Mouse (Mus musculus): Measurements from ENCODE around the gene Dysf. TPM values are rescaled to one million over a fixed set of nuclear protein-coding genes. Genes with fewer than 3 reads are reported as not detected.

Dysf gene
- polyA plus RNA-seq, 1 experiment from 2014 or later: 15.3 TPM

DNA sequence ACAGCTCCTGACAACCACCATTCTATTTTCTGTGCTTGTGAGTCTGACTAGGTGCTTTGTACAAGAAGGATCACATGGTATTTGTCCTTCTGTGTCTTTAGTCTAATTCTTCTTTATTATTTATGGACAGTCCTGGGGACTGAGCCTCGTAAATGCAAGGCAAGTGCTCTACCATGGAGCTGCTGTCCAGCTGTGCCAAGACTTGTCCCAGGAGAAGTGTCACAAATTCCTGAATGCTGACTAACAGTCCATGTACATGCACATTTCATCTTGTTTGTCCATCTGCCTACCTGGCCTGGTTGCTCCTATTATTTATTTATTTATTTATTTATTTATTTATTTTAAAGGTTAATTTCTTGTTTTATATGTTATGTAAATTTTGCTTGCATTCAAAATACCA, 47.2 kb downstream of the Dysf start:
- no peaks in the 10 kb centered on the region for H3K9me3 ChIP-seq (replicated peaks)
- no peak for ATAC-seq (replicated peaks; ENCODE audit: low FRiP score)
- no peak overlapping the region for H3K4me3 ChIP-seq (replicated peaks)
- no peaks in the 10 kb centered on the region for H3K27me3 ChIP-seq
- H3K36me3 ChIP-seq: no peaks in the 10 kb centered on the region
- no peak overlapping the region for H3K9ac ChIP-seq
- WGBS: 37% methylated on average over 1 of the region's 1 CpGs
- H3K27ac ChIP-seq: no peak overlapping the region
- no peak overlapping the region for H3K4me2 ChIP-seq
- H3K4me1 ChIP-seq: peaks cover 6% of the 10 kb centered on the region

DNA sequence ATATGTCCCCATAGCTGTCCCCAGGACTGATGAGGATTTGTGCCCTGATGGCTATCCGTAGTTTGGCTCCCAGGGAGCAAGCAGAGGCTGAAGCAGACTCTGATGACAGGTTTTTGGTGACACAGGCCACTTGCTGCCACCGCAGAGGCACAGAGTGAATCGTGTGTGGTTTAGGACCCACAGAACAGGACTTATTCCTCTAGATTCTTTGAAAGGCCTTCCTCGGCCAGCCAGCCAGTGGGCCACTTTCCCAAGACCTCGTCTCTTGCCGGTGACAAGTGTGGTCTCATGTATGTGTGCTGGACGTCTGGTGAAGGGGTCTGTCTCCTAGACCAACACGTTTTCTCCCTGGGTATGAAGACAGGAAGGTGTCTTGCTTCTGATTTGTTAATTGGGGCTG, 48.8 kb downstream of the Dysf start:
- H3K4me2 ChIP-seq: no peak overlapping the region
- no peaks in the 10 kb centered on the region for H3K4me1 ChIP-seq
- WGBS: 81% methylated on average over 8 of the region's 8 CpGs
- H3K4me3 ChIP-seq (replicated peaks): no peak overlapping the region
- no peaks in the 10 kb centered on the region for H3K9me3 ChIP-seq (replicated peaks)
- no peaks in the 10 kb centered on the region for H3K36me3 ChIP-seq
- ATAC-seq (replicated peaks; ENCODE audit: low FRiP score): no peak
- H3K27me3 ChIP-seq: no peaks in the 10 kb centered on the region
- H3K27ac ChIP-seq: no peak overlapping the region
- no peak overlapping the region for H3K9ac ChIP-seq

DNA sequence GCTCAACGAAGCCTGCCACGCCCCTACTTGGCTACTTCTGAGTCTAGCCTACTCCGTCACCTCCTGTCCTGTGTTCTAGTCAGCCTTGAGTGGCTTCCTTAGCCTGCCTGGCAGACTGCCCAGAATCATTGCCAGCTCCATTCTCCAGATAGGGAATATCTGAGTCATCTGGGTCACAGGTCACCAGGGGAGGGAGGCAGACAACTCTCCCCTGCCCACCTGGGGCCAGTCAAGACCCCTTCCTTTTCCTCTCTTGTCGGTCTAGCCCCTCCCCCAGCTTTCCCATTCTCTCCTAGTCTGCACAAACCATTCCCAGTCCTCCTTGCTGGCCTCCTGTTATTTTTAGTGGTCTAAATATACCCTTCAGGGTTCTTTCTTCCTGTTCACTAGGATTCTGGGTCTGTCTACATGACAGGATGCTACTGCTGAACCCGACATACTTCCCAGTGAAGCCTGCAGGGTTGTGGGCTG, 50.3 kb downstream of the Dysf start:
- H3K9me3 ChIP-seq (replicated peaks): no peaks in the 10 kb centered on the region
- no peak overlapping the region for H3K4me2 ChIP-seq
- H3K4me3 ChIP-seq (replicated peaks): no peak overlapping the region
- no peaks in the 10 kb centered on the region for H3K27me3 ChIP-seq
- H3K27ac ChIP-seq: peak overlapping the region; percentile 54; the same call in 1 of the 2 replicates
- H3K4me1 ChIP-seq: no peaks in the 10 kb centered on the region
- no peaks in the 10 kb centered on the region for H3K36me3 ChIP-seq
- H3K9ac ChIP-seq: no peak overlapping the region
- WGBS: 55% methylated on average over 5 of the region's 5 CpGs
- ATAC-seq (replicated peaks; ENCODE audit: low FRiP score): peak; percentile 59; the same call in 1 of the 2 replicates

DNA sequence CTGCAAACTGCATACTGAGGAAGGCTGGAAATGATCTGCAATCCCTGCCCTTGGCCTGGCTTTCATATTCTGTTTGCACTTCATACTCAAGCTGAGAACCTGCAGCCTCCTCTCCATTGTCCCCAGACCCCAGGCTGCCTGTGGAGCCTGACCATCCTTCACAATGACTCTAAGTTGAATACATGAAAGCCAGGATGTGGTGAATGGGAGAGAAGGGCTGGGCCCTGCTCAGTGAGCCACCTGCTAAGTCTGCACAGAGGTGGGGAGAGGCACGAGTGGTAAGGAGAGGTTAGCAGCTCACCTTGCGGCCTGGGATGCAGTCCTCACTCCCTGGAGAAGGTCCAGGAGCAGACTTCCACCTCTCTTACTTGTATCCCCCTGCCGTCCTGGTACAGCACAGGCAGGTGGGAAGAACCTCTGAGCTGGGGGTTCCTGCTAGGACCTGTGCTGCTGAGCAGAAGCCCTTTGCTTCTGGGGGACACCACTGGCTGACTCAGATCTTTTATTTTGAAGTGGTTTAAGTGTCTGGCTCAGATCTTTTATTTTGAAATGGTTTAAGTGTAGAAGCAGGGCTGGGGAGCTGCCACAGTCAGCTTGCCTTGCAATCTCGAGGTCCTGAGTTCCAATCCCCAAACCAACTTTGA, 51.5 kb downstream of the Dysf start:
- 56% methylated on average over 4 of the region's 4 CpGs for WGBS
- Histone ChIP-seq H3K4me1 (no peaks in the 10 kb centered on the region), H3K27ac (0 out of 2 replicates have a peak overlapping the region, but pooled peaks have one; percentile 39), H3K4me2 (no peak overlapping the region), H3K27me3 (no peaks in the 10 kb centered on the region), H3K9ac (no peak overlapping the region), H3K9me3 (replicated peaks) (no peaks in the 10 kb centered on the region), H3K36me3 (no peaks in the 10 kb centered on the region), H3K4me3 (replicated peaks) (no peak overlapping the region)
- no peak for ATAC-seq (replicated peaks; ENCODE audit: low FRiP score)

DNA sequence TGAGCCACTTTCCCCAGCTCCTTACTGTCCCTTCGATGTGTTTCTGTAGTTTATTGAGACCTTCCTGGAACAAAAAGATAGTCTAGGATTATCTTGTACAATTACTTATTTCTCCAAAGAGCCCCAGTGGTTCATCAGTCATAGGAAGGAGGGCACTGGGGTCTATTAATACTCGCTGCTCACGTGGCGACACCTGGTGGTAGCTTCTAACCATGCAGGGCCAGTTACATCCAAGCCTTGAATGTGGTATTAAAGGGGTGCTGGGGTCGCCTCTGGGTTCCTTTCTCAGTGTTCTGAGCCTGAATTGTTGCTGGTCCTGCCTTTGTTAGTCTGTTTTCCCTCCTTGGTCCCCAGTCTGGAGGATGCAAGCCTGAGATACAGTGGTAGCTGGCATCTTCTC, 52.9 kb downstream of the Dysf start:
- no peak for ATAC-seq (replicated peaks; ENCODE audit: low FRiP score)
- H3K4me3 ChIP-seq (replicated peaks): no peak overlapping the region
- no peak overlapping the region for H3K27ac ChIP-seq
- H3K4me1 ChIP-seq: no peaks in the 10 kb centered on the region
- H3K9ac ChIP-seq: no peak overlapping the region
- no peaks in the 10 kb centered on the region for H3K36me3 ChIP-seq
- no peaks in the 10 kb centered on the region for H3K9me3 ChIP-seq (replicated peaks)
- H3K27me3 ChIP-seq: no peaks in the 10 kb centered on the region
- no peak overlapping the region for H3K4me2 ChIP-seq
- WGBS: 6% methylated on average over 5 of the region's 5 CpGs

DNA sequence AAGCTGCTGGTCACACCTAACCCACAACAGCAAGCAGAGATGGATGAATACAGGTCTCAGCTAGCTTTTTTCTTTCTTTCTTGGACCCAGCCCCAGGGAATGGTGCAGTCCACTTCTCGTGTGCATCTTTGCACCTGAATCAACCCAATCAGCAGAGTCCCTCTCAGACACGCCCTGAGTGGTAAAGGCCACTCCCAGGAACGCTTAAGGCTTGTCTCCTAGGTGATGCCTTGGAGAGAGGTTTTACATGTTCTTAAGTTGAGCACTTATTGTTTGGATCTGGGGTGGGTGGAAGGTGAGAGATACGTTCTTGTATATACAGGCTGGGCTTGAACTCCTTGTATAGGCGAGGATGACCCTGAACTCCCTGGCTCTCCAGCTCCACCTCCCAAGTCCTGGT, 54.2 kb downstream of the Dysf start:
- Histone ChIP-seq H3K9ac (no peak overlapping the region), H3K4me3 (replicated peaks) (no peak overlapping the region), H3K27ac (no peak overlapping the region), H3K9me3 (replicated peaks) (no peaks in the 10 kb centered on the region), H3K36me3 (no peaks in the 10 kb centered on the region), H3K27me3 (no peaks in the 10 kb centered on the region), H3K4me1 (no peaks in the 10 kb centered on the region), H3K4me2 (no peak overlapping the region)
- no peak for ATAC-seq (replicated peaks; ENCODE audit: low FRiP score)
- 73% methylated on average over 5 of the region's 5 CpGs for WGBS

DNA sequence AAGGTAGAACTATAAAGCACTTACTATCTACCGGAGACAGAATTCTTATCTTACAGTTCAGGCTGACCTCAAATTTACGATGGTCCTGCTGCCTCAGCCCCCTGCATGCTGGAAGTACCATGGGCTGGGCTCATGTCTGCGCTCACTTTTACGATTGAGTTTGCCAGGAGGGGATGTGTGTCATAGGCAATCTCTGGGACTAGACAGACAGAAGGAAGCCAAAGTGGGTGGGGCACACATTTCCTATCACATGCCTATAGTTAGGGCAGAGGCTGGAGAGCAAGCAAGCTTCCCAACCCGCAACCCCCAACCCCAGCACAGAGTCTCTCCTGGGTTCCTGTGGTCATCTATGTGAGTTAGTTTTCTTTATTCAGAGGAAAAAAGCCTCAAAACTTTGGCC, 59.8 kb downstream of the Dysf start:
- Histone ChIP-seq H3K4me2 (no peak overlapping the region), H3K4me1 (no peaks in the 10 kb centered on the region), H3K9ac (no peak overlapping the region), H3K4me3 (replicated peaks) (no peak overlapping the region), H3K27ac (no peak overlapping the region), H3K27me3 (no peaks in the 10 kb centered on the region), H3K36me3 (no peaks in the 10 kb centered on the region), H3K9me3 (replicated peaks) (no peaks in the 10 kb centered on the region)
- WGBS: 58% methylated on average over 5 of the region's 5 CpGs
- no peak for ATAC-seq (replicated peaks; ENCODE audit: low FRiP score)

DNA sequence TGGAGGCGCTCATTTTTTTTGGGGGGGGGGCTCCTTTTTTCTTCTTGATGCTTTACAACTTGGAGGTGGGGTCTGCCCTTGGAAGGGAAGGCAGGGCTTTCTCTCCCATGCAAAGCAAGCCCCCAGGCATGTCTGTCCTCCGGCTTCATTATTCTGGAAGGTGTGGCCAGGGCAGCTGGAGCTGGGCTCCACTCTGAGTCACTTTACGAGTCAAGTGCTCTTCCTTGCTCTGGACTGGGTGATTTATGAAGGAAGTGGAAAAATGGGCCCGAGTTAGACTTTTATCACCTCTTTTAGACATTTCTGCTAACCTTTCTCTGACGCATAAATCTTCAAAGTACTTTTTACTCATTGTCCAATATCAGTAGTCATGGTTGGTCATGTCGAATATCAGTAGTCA, 61.9 kb downstream of the Dysf start:
- H3K36me3 ChIP-seq: no peaks in the 10 kb centered on the region
- no peak overlapping the region for H3K27ac ChIP-seq
- H3K9ac ChIP-seq: no peak overlapping the region
- no peak overlapping the region for H3K4me3 ChIP-seq (replicated peaks)
- no peak overlapping the region for H3K4me2 ChIP-seq
- H3K4me1 ChIP-seq: no peaks in the 10 kb centered on the region
- WGBS: 54% methylated on average over 6 of the region's 6 CpGs
- H3K9me3 ChIP-seq (replicated peaks): no peaks in the 10 kb centered on the region
- H3K27me3 ChIP-seq: no peaks in the 10 kb centered on the region
- no peak for ATAC-seq (replicated peaks; ENCODE audit: low FRiP score)

DNA sequence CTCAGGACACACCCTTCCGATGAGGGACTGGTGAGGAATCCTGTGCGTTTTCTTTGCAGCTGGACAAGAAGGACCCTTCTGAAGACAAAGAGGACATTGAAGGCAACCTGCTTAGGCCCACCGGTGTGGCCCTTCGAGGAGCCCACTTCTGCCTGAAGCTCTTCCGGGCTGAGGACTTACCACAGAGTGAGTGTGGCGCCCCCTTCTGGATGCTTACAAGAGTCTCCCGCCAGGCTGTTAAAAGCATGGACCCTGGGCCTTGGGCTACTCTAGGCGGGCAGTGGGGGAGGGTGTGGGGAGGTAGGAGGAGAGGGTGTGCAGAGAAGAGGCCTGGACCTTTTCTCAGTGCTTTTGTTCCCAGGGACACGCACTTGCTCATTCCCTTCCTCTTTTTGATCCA, 64.2 kb downstream of the Dysf start:
- H3K36me3 ChIP-seq: no peaks in the 10 kb centered on the region
- no peaks in the 10 kb centered on the region for H3K9me3 ChIP-seq (replicated peaks)
- no peak overlapping the region for H3K9ac ChIP-seq
- H3K4me2 ChIP-seq: no peak overlapping the region
- no peaks in the 10 kb centered on the region for H3K4me1 ChIP-seq
- WGBS: 70% methylated on average over 9 of the region's 9 CpGs
- H3K4me3 ChIP-seq (replicated peaks): no peak overlapping the region
- ATAC-seq (replicated peaks; ENCODE audit: low FRiP score): no peak
- no peaks in the 10 kb centered on the region for H3K27me3 ChIP-seq
- H3K27ac ChIP-seq: no peak overlapping the region

DNA sequence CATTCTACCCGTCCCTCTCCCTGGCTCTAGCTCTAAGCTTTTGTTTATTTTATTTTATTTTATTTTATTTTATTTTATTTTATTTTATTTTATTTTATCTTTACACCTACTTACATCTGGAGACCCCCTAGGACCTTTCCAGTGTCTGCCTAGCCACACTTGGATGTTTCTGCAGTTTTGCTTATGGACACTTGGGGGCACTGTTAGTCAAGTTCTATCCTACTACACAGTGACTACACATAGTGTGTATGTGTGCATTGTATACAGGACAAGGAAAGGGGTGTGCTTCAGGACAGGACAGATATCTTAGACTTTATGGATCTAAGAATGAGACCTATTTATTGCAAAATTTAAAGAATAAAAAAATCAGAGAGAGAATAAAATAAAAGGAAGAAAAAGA, 69.8 kb downstream of the Dysf start:
- Histone ChIP-seq H3K9ac (no peak overlapping the region), H3K9me3 (replicated peaks) (no peaks in the 10 kb centered on the region), H3K36me3 (no peaks in the 10 kb centered on the region), H3K4me2 (no peak overlapping the region), H3K4me3 (replicated peaks) (no peak overlapping the region), H3K4me1 (no peaks in the 10 kb centered on the region), H3K27me3 (no peaks in the 10 kb centered on the region), H3K27ac (no peak overlapping the region)
- 26% methylated on average over 1 of the region's 1 CpGs for WGBS
- ATAC-seq (replicated peaks; ENCODE audit: low FRiP score): no peak

DNA sequence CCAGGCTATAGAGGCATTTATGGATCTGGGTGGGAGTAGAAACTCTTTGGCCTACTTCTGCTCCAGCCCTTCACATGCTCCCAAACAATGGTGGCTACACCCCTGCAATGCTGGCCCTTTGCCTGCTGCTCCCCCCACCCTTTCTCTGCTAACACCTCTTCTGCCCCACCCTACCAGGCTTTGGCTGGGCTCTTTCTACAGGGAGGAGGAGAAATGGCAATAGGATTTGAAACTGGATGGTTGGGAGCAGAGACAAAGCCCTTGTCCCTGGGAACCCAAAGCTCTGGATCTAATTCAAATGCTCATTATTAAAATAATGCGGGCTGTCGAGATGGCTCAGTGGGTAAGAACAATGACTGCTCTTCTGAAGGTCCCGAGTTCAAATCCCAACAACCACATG, 72.2 kb downstream of the Dysf start:
- Histone ChIP-seq H3K4me1 (no peaks in the 10 kb centered on the region), H3K36me3 (no peaks in the 10 kb centered on the region), H3K9ac (no peak overlapping the region), H3K27me3 (no peaks in the 10 kb centered on the region), H3K9me3 (replicated peaks) (no peaks in the 10 kb centered on the region), H3K4me3 (replicated peaks) (no peak overlapping the region), H3K4me2 (no peak overlapping the region), H3K27ac (no peak overlapping the region)
- 87% methylated on average over 3 of the region's 3 CpGs for WGBS
- no peak for ATAC-seq (replicated peaks; ENCODE audit: low FRiP score)

DNA sequence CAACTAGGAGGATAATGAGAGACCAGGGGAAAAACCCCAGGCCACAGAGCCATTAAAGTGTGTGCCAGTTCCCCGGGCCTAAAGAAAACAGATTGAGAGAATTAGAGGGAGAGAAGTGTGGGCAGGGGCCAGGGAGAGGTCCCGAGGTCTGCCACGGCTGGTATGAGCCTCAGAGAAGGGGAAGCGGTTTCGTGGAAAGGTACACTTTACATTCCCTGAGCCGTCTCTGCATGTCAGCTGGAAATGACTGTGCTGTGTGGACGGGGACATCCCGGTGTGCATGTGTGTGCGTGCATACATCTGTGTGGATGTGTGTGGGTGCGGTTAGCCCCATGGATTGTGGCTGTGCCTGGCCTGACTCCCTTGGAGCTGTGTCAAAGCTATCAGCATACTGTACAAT, 76.4 kb downstream of the Dysf start:
- Histone ChIP-seq H3K27ac (no peak overlapping the region), H3K4me3 (replicated peaks) (no peak overlapping the region), H3K27me3 (no peaks in the 10 kb centered on the region), H3K9me3 (replicated peaks) (no peaks in the 10 kb centered on the region), H3K4me1 (no peaks in the 10 kb centered on the region), H3K9ac (no peak overlapping the region), H3K4me2 (no peak overlapping the region), H3K36me3 (no peaks in the 10 kb centered on the region)
- 64% methylated on average over 10 of the region's 10 CpGs for WGBS
- ATAC-seq (replicated peaks; ENCODE audit: low FRiP score): no peak

DNA sequence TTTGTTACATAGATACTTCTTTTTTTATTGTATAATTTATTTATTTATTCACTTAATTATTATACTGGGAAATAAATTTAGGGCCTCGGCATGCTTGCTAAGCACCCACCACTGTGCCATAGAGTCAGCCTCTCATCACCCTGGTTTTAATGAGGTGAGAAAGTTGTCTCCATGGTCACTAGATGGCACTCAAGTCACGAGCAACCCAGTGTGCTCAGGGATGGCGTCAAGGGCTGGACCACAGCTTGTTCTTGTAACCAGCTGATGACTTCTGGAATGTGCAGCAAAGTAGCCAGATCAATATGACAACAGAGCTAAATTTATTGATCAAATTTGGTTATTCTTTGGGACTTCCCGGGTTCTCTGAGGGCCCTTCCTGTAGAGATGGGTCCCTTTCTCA, 85.1 kb downstream of the Dysf start:
- no peak overlapping the region for H3K9ac ChIP-seq
- no peak overlapping the region for H3K27ac ChIP-seq
- no peaks in the 10 kb centered on the region for H3K4me1 ChIP-seq
- H3K27me3 ChIP-seq: peaks cover 38% of the 10 kb centered on the region
- no peak overlapping the region for H3K4me2 ChIP-seq
- H3K36me3 ChIP-seq: peaks cover 3% of the 10 kb centered on the region; the same call in 1 of the 2 replicates
- H3K4me3 ChIP-seq (replicated peaks): no peak overlapping the region
- ATAC-seq (replicated peaks; ENCODE audit: low FRiP score): 0 out of 2 replicates have a peak, but pooled peaks have one; percentile 64
- no peaks in the 10 kb centered on the region for H3K9me3 ChIP-seq (replicated peaks)
- 18% methylated on average over 4 of the region's 4 CpGs for WGBS

Measured in kidney, embryonic 15.5 days (tissue).